In the genomic region with DNA sequence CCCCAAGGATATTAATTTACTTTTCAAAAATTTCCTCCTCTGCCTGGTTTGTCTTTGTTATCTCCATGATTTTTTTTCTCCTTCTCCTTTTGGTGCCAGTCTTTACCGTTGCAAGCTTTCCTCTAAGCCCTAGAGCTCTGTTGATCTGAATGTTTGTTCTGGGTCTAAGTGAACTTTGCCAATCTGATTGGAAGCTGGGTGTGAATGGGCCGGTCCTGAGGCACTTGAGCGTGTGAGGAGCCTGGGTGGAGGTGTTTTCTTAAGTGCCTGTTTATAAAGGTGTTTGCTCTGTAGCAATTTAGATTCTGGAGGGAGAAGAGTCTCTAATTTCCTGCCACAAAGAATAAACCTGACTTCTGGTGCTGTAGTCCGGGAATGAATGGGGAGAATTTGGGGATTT, we compare ENCODE assay signal across 29 mouse cellular contexts. TPM values are rescaled to one million over a fixed set of nuclear protein-coding genes. Genes with fewer than 3 reads are reported as not detected.
DNase-seq lines count a peak whose midpoint lies in the region; ATAC-seq and TF ChIP-seq lines count a peak whose summit lies in the region.
"Had no signal": no experiment of that assay in that cellular context is flagged by ENCODE, and none has a peak within 500 bp of the region (broad histone marks: within the 10 kb centered on the region; RNA-seq: fewer than 3 reads in every experiment).

No protein-coding gene starts in this region.

- H3K9ac ChIP-seq in lung, embryonic 16.5 days (ENCODE audit: low read length), result no peak overlapping the region
- no peak overlapping the region for H3K9ac ChIP-seq in stomach, embryonic 15.5 days
- H3K9ac ChIP-seq in hindbrain, embryonic 12.5 days, result no peak overlapping the region
- H3K9ac ChIP-seq: embryonic facial prominence, embryonic 12.5 days; heart, embryonic 12.5 days; hindbrain, embryonic 15.5 days; limb, embryonic 15.5 days; liver, postnatal 0 days; midbrain, embryonic 13.5 days had no signal

- H3K4me1 ChIP-seq in lung, adult 2 months (ENCODE audit: control insufficient read depth, insufficient read depth, low read length), result peaks cover 3% of the 10 kb centered on the region; the same call in 1 of the 2 replicates
- H3K4me1 ChIP-seq in lung, embryonic 16.5 days (replicated peaks; ENCODE audit: control insufficient read depth, insufficient read depth, low read length), result no peaks in the 10 kb centered on the region
- H3K4me1 ChIP-seq in stomach, embryonic 15.5 days, result no peaks in the 10 kb centered on the region
- H3K4me1 ChIP-seq in hindbrain, embryonic 12.5 days, result no peaks in the 10 kb centered on the region; the same call in 1 of the 2 replicates
- H3K4me1 ChIP-seq: embryonic facial prominence, embryonic 12.5 days; hindbrain, embryonic 15.5 days; limb, embryonic 15.5 days; midbrain, embryonic 13.5 days had no signal

- H3K27ac ChIP-seq in lung, embryonic 16.5 days (ENCODE audit: low read length), result no peak overlapping the region
- 0 out of 2 replicates have a peak overlapping the region, but pooled peaks have one; percentile 38 for H3K27ac ChIP-seq in stomach, embryonic 15.5 days
- no peak overlapping the region for H3K27ac ChIP-seq in hindbrain, embryonic 12.5 days
- H3K27ac ChIP-seq: embryonic facial prominence, embryonic 12.5 days; hindbrain, embryonic 15.5 days; kidney, postnatal 0 days; limb, embryonic 10.5 days; limb, embryonic 15.5 days; midbrain, embryonic 13.5 days had no signal

- H3K4me3 ChIP-seq in lung, adult 2 months (replicated peaks; ENCODE audit: extremely low read depth, low read depth, low read length), result no peak overlapping the region
- H3K4me3 ChIP-seq in lung, embryonic 16.5 days (ENCODE audit: low read length), result no peak overlapping the region
- no peak overlapping the region for H3K4me3 ChIP-seq in stomach, embryonic 15.5 days (replicated peaks)
- H3K4me3 ChIP-seq in hindbrain, embryonic 12.5 days, result no peak overlapping the region
- H3K4me3 ChIP-seq: embryonic facial prominence, embryonic 12.5 days; heart, embryonic 12.5 days; hindbrain, embryonic 15.5 days; limb, embryonic 10.5 days; limb, embryonic 15.5 days; midbrain, embryonic 13.5 days had no signal

- 29% methylated on average over 4 of the region's 4 CpGs for WGBS in lung, adult 2 months
- 30% methylated on average over 4 of the region's 4 CpGs for WGBS in lung, embryonic 16.5 days
- 25% methylated on average over 4 of the region's 4 CpGs for whole genome bisulfite sequencing in stomach, embryonic 15.5 days
- WGBS in hindbrain, embryonic 12.5 days, result 58% methylated on average over 4 of the region's 4 CpGs

- no peak overlapping the region for H3K4me2 ChIP-seq in lung, embryonic 16.5 days (ENCODE audit: low read depth, low read length)
- no peak overlapping the region for H3K4me2 ChIP-seq in stomach, embryonic 15.5 days
- H3K4me2 ChIP-seq in hindbrain, embryonic 12.5 days (replicated peaks), result no peak overlapping the region
- H3K4me2 ChIP-seq: embryonic facial prominence, embryonic 12.5 days; heart, embryonic 12.5 days; hindbrain, embryonic 15.5 days; limb, embryonic 15.5 days; midbrain, embryonic 13.5 days had no signal

- ATAC-seq in lung, embryonic 16.5 days (ENCODE audit: low read depth), result peak; percentile 62
- peak; percentile 71 for ATAC-seq in stomach, embryonic 15.5 days (ENCODE audit: insufficient read depth, low FRiP score, low read depth)
- no peak for ATAC-seq in hindbrain, embryonic 12.5 days (ENCODE audit: low FRiP score)
- ATAC-seq: forebrain, embryonic 14.5 days; inflammation-experienced regulatory T-cells, adult 6 months; liver, postnatal 0 days; midbrain, embryonic 13.5 days had no signal

- TF ChIP-seq CTCF in lung, adult 2 months (IDR thresholded peaks at IDR 0.05; ENCODE audit: insufficient read depth, low read length), result no peak

- no peaks in the 10 kb centered on the region for H3K36me3 ChIP-seq in lung, embryonic 16.5 days (ENCODE audit: control insufficient read depth, insufficient read depth, low read length)
- no peaks in the 10 kb centered on the region for H3K36me3 ChIP-seq in stomach, embryonic 15.5 days
- H3K36me3 ChIP-seq in hindbrain, embryonic 12.5 days, result no peaks in the 10 kb centered on the region
- H3K36me3 ChIP-seq: embryonic facial prominence, embryonic 12.5 days; heart, embryonic 12.5 days; hindbrain, embryonic 15.5 days; limb, embryonic 10.5 days; limb, embryonic 15.5 days; midbrain, embryonic 13.5 days had no signal

- TF ChIP-seq POLR2A in lung, adult 2 months (IDR thresholded peaks at IDR 0.05; ENCODE audit: borderline replicate concordance, extremely low read depth, low read depth, low read length), result no peak

- H3K27me3 ChIP-seq in lung, embryonic 16.5 days (ENCODE audit: control insufficient read depth, insufficient read depth, low read depth, low read length), result no peaks in the 10 kb centered on the region
- no peaks in the 10 kb centered on the region for H3K27me3 ChIP-seq in stomach, embryonic 15.5 days (replicated peaks)
- no peaks in the 10 kb centered on the region for H3K27me3 ChIP-seq in hindbrain, embryonic 12.5 days
- H3K27me3 ChIP-seq: CH12.LX; embryonic facial prominence, embryonic 12.5 days; heart, embryonic 12.5 days; hindbrain, embryonic 15.5 days; limb, embryonic 15.5 days; midbrain, embryonic 13.5 days had no signal

- H3K9me3 ChIP-seq in lung, embryonic 16.5 days (ENCODE audit: control insufficient read depth, low read length), result no peaks in the 10 kb centered on the region
- H3K9me3 ChIP-seq in stomach, embryonic 15.5 days, result no peaks in the 10 kb centered on the region
- no peaks in the 10 kb centered on the region for H3K9me3 ChIP-seq in hindbrain, embryonic 12.5 days (replicated peaks)
- H3K9me3 ChIP-seq: embryonic facial prominence, embryonic 12.5 days; heart, embryonic 12.5 days; hindbrain, embryonic 15.5 days; limb, embryonic 10.5 days; limb, embryonic 15.5 days; midbrain, embryonic 13.5 days had no signal

- peak; percentile 72 to 81 for DNase-seq in lung, adult 18-20 months
- no peak for DNase-seq in lung, adult 2 months
- peak; percentile 74 for DNase-seq in lung, postnatal 25 days (ENCODE audit: low spot score)
- no peak for DNase-seq in adrenal gland, adult 18-20 months (ENCODE audit: low spot score in 2 of 2)
- DNase-seq in urinary bladder, postnatal 25 days (ENCODE audit: low spot score), result no peak
- DNase-seq: adrenal gland, postnatal 14 days; cerebellum, adult 11 months; cerebellum, adult 9-10 months; cerebellum, postnatal 36 days; embryo, embryonic 11 days; gastrocnemius, postnatal 25 days; kidney, adult 8-10 months; kidney, postnatal 4 days; liver, postnatal 0 days; retina, postnatal 1 day; right cerebral cortex, postnatal 14 days had no signal

RNA-seq across cellular contexts. Expression of a gene that starts 11.3 kb away (rescaled TPM):
- 3.6 and 3.7 TPM in 2 replicates for polyA plus RNA-seq in lung, adult 2 months (2012; rRNA removed)
- polyA plus RNA-seq in lung, embryonic 16.5 days (2015; fragmentation: Nextera tagmentation; extraction: Ambion mirVana), result 15.7 and 16.4 TPM in 2 replicates
- polyA plus RNA-seq in stomach, embryonic 15.5 days (2015; fragmentation: Nextera tagmentation; extraction: Ambion mirVana), result 22.4 and 23.3 TPM in 2 replicates
- 10 to 100 TPM in 1 of 2 experiments, 1 to 10 TPM in 1; 8.1 to 12.0 TPM for total RNA-seq in adrenal gland, adult 18-20 months (2021)
- 37.4 and 41.6 TPM in 2 replicates for polyA plus RNA-seq in hindbrain, embryonic 12.5 days (2016; fragmentation: Nextera tagmentation; extraction: Ambion mirVana)

RNA-seq across cellular contexts. Expression of a gene that starts 53.9 kb away (rescaled TPM):
- polyA plus RNA-seq in lung, adult 2 months (2012; rRNA removed), result 12.7 and 19.4 TPM in 2 replicates
- polyA plus RNA-seq in lung, embryonic 16.5 days (2015; fragmentation: Nextera tagmentation; extraction: Ambion mirVana), result 53.9 and 59.6 TPM in 2 replicates
- polyA plus RNA-seq in stomach, embryonic 15.5 days (2015; fragmentation: Nextera tagmentation; extraction: Ambion mirVana), result 57.1 and 62.3 TPM in 2 replicates
- 10 to 100 TPM; 77.6 to 85.9 TPM for total RNA-seq in adrenal gland, adult 18-20 months (2021)
- polyA plus RNA-seq in hindbrain, embryonic 12.5 days (2016; fragmentation: Nextera tagmentation; extraction: Ambion mirVana), result 102 and 109 TPM in 2 replicates

Comparison
In these comparisons a context has a peak if more than half of its experiments do, and no peak if none do; other contexts are left out.
1. DNase-seq: peak in lung, adult 18-20 months (2 of 2) and lung, postnatal 25 days (single experiment); none in lung, adult 2 months (single experiment), adrenal gland, adult 18-20 months (0 of 2) and urinary bladder, postnatal 25 days (single experiment).